In genomic region chr1:186482177-186482576, GRCm38 (mm10) we compare ENCODE assay signal across 10 mouse cellular contexts.
DNase-seq lines count a peak whose midpoint lies in the region; ATAC-seq and TF ChIP-seq lines count a peak whose summit lies in the region.
"Had no signal": no experiment of that assay in that cellular context is flagged by ENCODE, and none has a peak within 500 bp of the region (broad histone marks: within the 10 kb centered on the region; RNA-seq: fewer than 3 reads in every experiment).

No protein-coding gene starts in this region.

- no peak overlapping the region for H3K9ac ChIP-seq in embryonic facial prominence, embryonic 11.5 days (replicated peaks; ENCODE audit: low read length)
- H3K9ac ChIP-seq in liver, adult 2 months (ENCODE audit: low read depth, low read length): no peak overlapping the region
- H3K9ac ChIP-seq in liver, postnatal 0 days (replicated peaks): no peak overlapping the region
- H3K9ac ChIP-seq in kidney, embryonic 16.5 days (replicated peaks; ENCODE audit: low read length): no peak overlapping the region
- H3K9ac ChIP-seq in hindbrain, embryonic 16.5 days (ENCODE audit: low read depth, low read length): no peak overlapping the region

- no peaks in the 10 kb centered on the region for H3K27me3 ChIP-seq in embryonic facial prominence, embryonic 11.5 days (ENCODE audit: control insufficient read depth, insufficient read depth, low read length)
- H3K27me3 ChIP-seq in embryonic facial prominence, embryonic 10.5 days (replicated peaks; ENCODE audit: low read depth, poor library complexity, severe bottlenecking): no peaks in the 10 kb centered on the region
- no peaks in the 10 kb centered on the region for H3K27me3 ChIP-seq in liver, adult 2 months (ENCODE audit: control insufficient read depth, insufficient read depth, low read length)
- no peaks in the 10 kb centered on the region for H3K27me3 ChIP-seq in liver, postnatal 0 days (ENCODE audit: insufficient read depth, low read length)
- H3K27me3 ChIP-seq in kidney, embryonic 16.5 days (ENCODE audit: insufficient read depth, low read length): no peaks in the 10 kb centered on the region
- H3K27me3 ChIP-seq in hindbrain, embryonic 16.5 days (replicated peaks; ENCODE audit: control insufficient read depth, insufficient read depth, low read length): no peaks in the 10 kb centered on the region

- H3K79me2 ChIP-seq in liver, adult 2 months (ENCODE audit: control insufficient read depth, insufficient read depth, low read length): no peaks in the 10 kb centered on the region

- no peaks in the 10 kb centered on the region for H3K36me3 ChIP-seq in embryonic facial prominence, embryonic 11.5 days (replicated peaks; ENCODE audit: control insufficient read depth, insufficient read depth, low read depth, low read length)
- no peaks in the 10 kb centered on the region for H3K36me3 ChIP-seq in embryonic facial prominence, embryonic 10.5 days (replicated peaks)
- H3K36me3 ChIP-seq in liver, adult 2 months (ENCODE audit: control insufficient read depth, insufficient read depth, low read length): no peaks in the 10 kb centered on the region
- H3K36me3 ChIP-seq in liver, postnatal 0 days (replicated peaks; ENCODE audit: insufficient read depth, low read length): no peaks in the 10 kb centered on the region
- H3K36me3 ChIP-seq in kidney, embryonic 16.5 days (ENCODE audit: insufficient read depth, low read length): no peaks in the 10 kb centered on the region
- no peaks in the 10 kb centered on the region for H3K36me3 ChIP-seq in hindbrain, embryonic 16.5 days (ENCODE audit: control insufficient read depth, insufficient read depth, low read length)

- no peak overlapping the region for H3K4me2 ChIP-seq in embryonic facial prominence, embryonic 11.5 days (ENCODE audit: low read depth, low read length)
- no peak overlapping the region for H3K4me2 ChIP-seq in liver, postnatal 0 days (ENCODE audit: low read depth, low read length)
- peak overlapping the region; percentile 2; the same call in 1 of the 2 replicates for H3K4me2 ChIP-seq in kidney, embryonic 16.5 days (replicated peaks; ENCODE audit: low read depth, low read length)
- no peak overlapping the region for H3K4me2 ChIP-seq in hindbrain, embryonic 16.5 days (ENCODE audit: low read length)

- H3K4me1 ChIP-seq in embryonic facial prominence, embryonic 11.5 days (ENCODE audit: control insufficient read depth, insufficient read depth, low read length): 0 out of 2 replicates have a peak, but pooled peaks cover 2% of the 10 kb centered on the region
- peaks cover 27% of the 10 kb centered on the region for H3K4me1 ChIP-seq in embryonic facial prominence, embryonic 10.5 days
- no peaks in the 10 kb centered on the region; the same call in 1 of the 2 replicates for H3K4me1 ChIP-seq in liver, adult 2 months (ENCODE audit: control insufficient read depth, insufficient read depth, low read length)
- no peaks in the 10 kb centered on the region for H3K4me1 ChIP-seq in liver, postnatal 0 days (ENCODE audit: insufficient read depth)
- H3K4me1 ChIP-seq in kidney, embryonic 16.5 days (ENCODE audit: insufficient read depth, low read length): peaks cover 21% of the 10 kb centered on the region
- no peaks in the 10 kb centered on the region for H3K4me1 ChIP-seq in hindbrain, embryonic 16.5 days (ENCODE audit: control insufficient read depth, insufficient read depth, low read depth, low read length)

- no peak overlapping the region for H3K4me3 ChIP-seq in embryonic facial prominence, embryonic 11.5 days (ENCODE audit: low read depth, low read length)
- H3K4me3 ChIP-seq in embryonic facial prominence, embryonic 10.5 days: no peak overlapping the region
- no peak overlapping the region for H3K4me3 ChIP-seq in liver, adult 2 months (ENCODE audit: insufficient read depth, low read depth, low read length)
- no peak overlapping the region for H3K4me3 ChIP-seq in liver, postnatal 0 days (ENCODE audit: low read depth, low read length)
- H3K4me3 ChIP-seq in kidney, embryonic 16.5 days (ENCODE audit: low read length): no peak overlapping the region
- H3K4me3 ChIP-seq in hindbrain, embryonic 16.5 days (ENCODE audit: low read length): no peak overlapping the region
- H3K4me3 ChIP-seq: layer of hippocampus, adult 2 months had no signal

- no peak for TF ChIP-seq CTCF in liver, adult 2 months (IDR thresholded peaks at IDR 0.05; ENCODE audit: low read depth, low read length)
- TF ChIP-seq CTCF in liver, postnatal 0 days (IDR thresholded peaks at IDR 0.05; ENCODE audit: low read depth): no peak

- no peaks in the 10 kb centered on the region for H3K9me3 ChIP-seq in embryonic facial prominence, embryonic 11.5 days (replicated peaks; ENCODE audit: control insufficient read depth, low read length)
- H3K9me3 ChIP-seq in embryonic facial prominence, embryonic 10.5 days: no peaks in the 10 kb centered on the region
- H3K9me3 ChIP-seq in liver, postnatal 0 days (ENCODE audit: low read length): no peaks in the 10 kb centered on the region
- H3K9me3 ChIP-seq in kidney, embryonic 16.5 days (ENCODE audit: low read length): no peaks in the 10 kb centered on the region
- no peaks in the 10 kb centered on the region for H3K9me3 ChIP-seq in hindbrain, embryonic 16.5 days (ENCODE audit: control insufficient read depth, low read length)

- 46% methylated on average over 8 of the region's 8 CpGs for WGBS in embryonic facial prominence, embryonic 11.5 days
- 63% methylated on average over 8 of the region's 8 CpGs for WGBS in embryonic facial prominence, embryonic 10.5 days
- WGBS in liver, adult 2 months: 77% methylated on average over 8 of the region's 8 CpGs
- 74% methylated on average over 8 of the region's 8 CpGs for WGBS in liver, postnatal 0 days (ENCODE audit: insufficient replicate concordance)
- 22% methylated on average over 8 of the region's 8 CpGs for WGBS in kidney, embryonic 16.5 days
- WGBS in hindbrain, embryonic 16.5 days: 74% methylated on average over 8 of the region's 8 CpGs

- no peak for TF ChIP-seq EP300 in liver, postnatal 0 days (IDR thresholded peaks at IDR 0.05; ENCODE audit: low read depth)

- TF ChIP-seq POLR2A in liver, adult 2 months (IDR thresholded peaks at IDR 0.05; ENCODE audit: extremely low read depth, insufficient read depth, low read length): no peak

- H3K27ac ChIP-seq in embryonic facial prominence, embryonic 11.5 days (replicated peaks; ENCODE audit: low read depth, low read length): no peak overlapping the region
- H3K27ac ChIP-seq in embryonic facial prominence, embryonic 10.5 days (replicated peaks): no peak overlapping the region
- no peak overlapping the region for H3K27ac ChIP-seq in liver, adult 2 months (replicated peaks; ENCODE audit: insufficient read depth, low read depth, low read length)
- H3K27ac ChIP-seq in liver, postnatal 0 days (ENCODE audit: low read depth): no peak overlapping the region
- peak overlapping the region; percentile 9; the same call in 1 of the 2 replicates for H3K27ac ChIP-seq in kidney, embryonic 16.5 days (ENCODE audit: low read length)
- H3K27ac ChIP-seq in hindbrain, embryonic 16.5 days (ENCODE audit: low read depth, low read length): no peak overlapping the region
- H3K27ac ChIP-seq: layer of hippocampus, adult 2 months had no signal

- no peak for ATAC-seq in embryonic facial prominence, embryonic 11.5 days (replicated peaks; ENCODE audit: insufficient number of reproducible peaks, low FRiP score, low TSS enrichment, low read depth)
- no peak for ATAC-seq in liver, postnatal 0 days
- peak; percentile 72; the same call in 1 of the 2 replicates for ATAC-seq in kidney, embryonic 16.5 days (ENCODE audit: low FRiP score, low TSS enrichment)
- ATAC-seq in hindbrain, embryonic 16.5 days: no peak
- no peak for ATAC-seq in megakaryocyte, adult 5-6 weeks (ENCODE audit: poor library complexity, severe bottlenecking)

- peak; percentile 14 for DNase-seq in embryonic facial prominence, embryonic 11.5 days (ENCODE audit: low spot score)
- no peak for DNase-seq in embryonic facial prominence, embryonic 10.5 days (ENCODE audit: low spot score)
- peak; percentile 7 for DNase-seq in liver, adult 2 months (ENCODE audit: extremely low read depth, low read depth, low spot score)
- no peak for DNase-seq in liver, postnatal 0 days
- DNase-seq in skeletal muscle tissue, adult 2 months (ENCODE audit: low read depth, low spot score): peak; percentile 70
- DNase-seq: cerebellum, adult 11-12 months had no signal

Comparison
In these comparisons a context has a peak if more than half of its experiments do, and no peak if none do; other contexts are left out.
1. DNase-seq: peak in embryonic facial prominence, embryonic 11.5 days (single experiment), liver, adult 2 months (single experiment) and skeletal muscle tissue, adult 2 months (single experiment); none in embryonic facial prominence, embryonic 10.5 days (single experiment) and liver, postnatal 0 days (single experiment).